Mouse (Mus musculus) midbrain, embryonic 12.5 days (tissue): ENCODE measurements at regions not wholly inside any gene's neighbourhood (a gene's known extent, or its start where the extent isn't known, plus 50 kb on each side); places are given as distances from the start of the nearest gene placed in this dataset.

Experiments
- ATAC-seq: fragments of 200-750 bp; cut with Nextera tagmentation; 2 replicates; pipeline ENCODE4 v1.8.0; 2017; ENCODE audit warnings: low read depth, moderate TSS enrichment, moderate library complexity; ENCODE audit not compliant: low FRiP score
- H3K27ac ChIP-seq: fragments of 300-500 bp; sonication (generic); replicated peaks from 2 replicates; pipeline ENCODE4 v1.5.1; 2016; ENCODE audit warnings: mild to moderate bottlenecking
- H3K27me3 ChIP-seq: fragments of 300-500 bp; sonication (generic); 2 replicates; pipeline ENCODE4 v1.6.1; 2016; ENCODE audit warnings: mild to moderate bottlenecking
- H3K36me3 ChIP-seq: fragments of 300-500 bp; sonication (generic); 2 replicates; pipeline ENCODE4 v1.6.1; 2016
- H3K4me1 ChIP-seq: fragments of 300-500 bp; sonication (generic); 2 replicates; pipeline ENCODE4 v1.6.1; 2016
- H3K4me2 ChIP-seq: fragments of 300-500 bp; sonication (generic); replicated peaks from 2 replicates; pipeline ENCODE4 v1.6.1; 2016; ENCODE audit warnings: mild to moderate bottlenecking, moderate library complexity
- H3K4me3 ChIP-seq: fragments of 300-500 bp; sonication (generic); 2 replicates; pipeline ENCODE4 v1.5.1; 2016; ENCODE audit warnings: mild to moderate bottlenecking
- H3K9ac ChIP-seq: fragments of 300-500 bp; sonication (generic); replicated peaks from 2 replicates; pipeline ENCODE4 v1.6.1; 2016; ENCODE audit warnings: mild to moderate bottlenecking, moderate library complexity
- H3K9me3 ChIP-seq: fragments of 300-500 bp; sonication (generic); 2 replicates; pipeline ENCODE4 v1.6.1; 2016; ENCODE audit warnings: mild to moderate bottlenecking
- WGBS: fragments of 180-500 bp; shearing (Covaris S2); methylation state at CpG from one replicate; pipeline ENCODE4 v1.1.7; 2016; 5-methylcytosine and 5-hydroxymethylcytosine counted together

GRCm38 (mm10) chr12:95937705-95938104 is 245.7 kb downstream of the Flrt2 start:
- H3K9ac ChIP-seq, result no peak overlapping the region
- no peaks in the 10 kb centered on the region for H3K36me3 ChIP-seq
- H3K9me3 ChIP-seq, result no peaks in the 10 kb centered on the region
- H3K27ac ChIP-seq, result no peak overlapping the region
- ATAC-seq, result no peak
- 83% methylated on average over 4 of the region's 4 CpGs for WGBS
- H3K27me3 ChIP-seq, result no peaks in the 10 kb centered on the region
- no peak overlapping the region for H3K4me3 ChIP-seq
- no peak overlapping the region for H3K4me2 ChIP-seq
- H3K4me1 ChIP-seq, result no peaks in the 10 kb centered on the region

- Histone ChIP-seq H3K4me2 (no peak overlapping the region), H3K27me3 (no peaks in the 10 kb centered on the region), H3K9ac (no peak overlapping the region), H3K27ac (no peak overlapping the region), H3K4me3 (no peak overlapping the region), H3K9me3 (no peaks in the 10 kb centered on the region), H3K36me3 (no peaks in the 10 kb centered on the region), H3K4me1 (no peaks in the 10 kb centered on the region)
- 83% methylated on average over 1 of the region's 1 CpGs for WGBS
- no peak for ATAC-seq
Measured at GRCm38 (mm10) chr12:95940465-95941012, 248.5 kb downstream of the Flrt2 start.

GRCm38 (mm10) chr12:95959786-95960504 is 267.9 kb downstream of the Flrt2 start:
- Histone ChIP-seq H3K4me1 (no peaks in the 10 kb centered on the region), H3K27ac (no peak overlapping the region), H3K9me3 (no peaks in the 10 kb centered on the region), H3K36me3 (no peaks in the 10 kb centered on the region), H3K9ac (no peak overlapping the region), H3K27me3 (no peaks in the 10 kb centered on the region), H3K4me3 (no peak overlapping the region), H3K4me2 (no peak overlapping the region)
- ATAC-seq, result no peak
- WGBS, result 54% methylated on average over 6 of the region's 6 CpGs

- no peaks in the 10 kb centered on the region for H3K27me3 ChIP-seq
- no peaks in the 10 kb centered on the region for H3K36me3 ChIP-seq
- H3K9me3 ChIP-seq, result no peaks in the 10 kb centered on the region
- 14% methylated on average over 3 of the region's 3 CpGs for WGBS
- no peak overlapping the region for H3K4me3 ChIP-seq
- no peak overlapping the region for H3K9ac ChIP-seq
- H3K4me2 ChIP-seq, result no peak overlapping the region
- H3K4me1 ChIP-seq, result no peaks in the 10 kb centered on the region
- 0 out of 2 replicates have a peak, but pooled peaks have one; percentile 47 for ATAC-seq
- no peak overlapping the region for H3K27ac ChIP-seq
Measured at GRCm38 (mm10) chr12:95960505-95960871, 268.5 kb downstream of the Flrt2 start.

GRCm38 (mm10) chr12:95962817-95963216 is 270.8 kb downstream of the Flrt2 start:
- Histone ChIP-seq H3K4me3 (no peak overlapping the region), H3K36me3 (no peaks in the 10 kb centered on the region), H3K27me3 (no peaks in the 10 kb centered on the region), H3K9me3 (no peaks in the 10 kb centered on the region), H3K9ac (no peak overlapping the region), H3K4me1 (no peaks in the 10 kb centered on the region), H3K27ac (no peak overlapping the region), H3K4me2 (no peak overlapping the region)
- no peak for ATAC-seq
- WGBS, result 61% methylated on average over 4 of the region's 4 CpGs

- H3K27ac ChIP-seq, result no peak overlapping the region
- H3K27me3 ChIP-seq, result no peaks in the 10 kb centered on the region
- no peak for ATAC-seq
- H3K9me3 ChIP-seq, result no peaks in the 10 kb centered on the region
- H3K4me1 ChIP-seq, result no peaks in the 10 kb centered on the region
- H3K36me3 ChIP-seq, result no peaks in the 10 kb centered on the region
- no peak overlapping the region for H3K9ac ChIP-seq
- WGBS, result 79% methylated on average over 5 of the region's 5 CpGs
- H3K4me2 ChIP-seq, result no peak overlapping the region
- H3K4me3 ChIP-seq, result no peak overlapping the region
Measured at GRCm38 (mm10) chr12:95988669-95989288, 296.8 kb downstream of the Flrt2 start.

GRCm38 (mm10) chr12:95994963-95995362 is 302.9 kb downstream of the Flrt2 start:
- ATAC-seq, result no peak
- no peaks in the 10 kb centered on the region for H3K36me3 ChIP-seq
- H3K27ac ChIP-seq, result no peak overlapping the region
- H3K9me3 ChIP-seq, result no peaks in the 10 kb centered on the region
- no peak overlapping the region for H3K4me3 ChIP-seq
- H3K9ac ChIP-seq, result no peak overlapping the region
- 78% methylated on average over 2 of the region's 2 CpGs for WGBS
- H3K4me1 ChIP-seq, result no peaks in the 10 kb centered on the region
- H3K27me3 ChIP-seq, result no peaks in the 10 kb centered on the region
- no peak overlapping the region for H3K4me2 ChIP-seq

GRCm38 (mm10) chr12:96030180-96030579 is 338.2 kb downstream of the Flrt2 start:
- H3K4me1 ChIP-seq, result no peaks in the 10 kb centered on the region
- no peak overlapping the region for H3K9ac ChIP-seq
- H3K9me3 ChIP-seq, result no peaks in the 10 kb centered on the region
- H3K27me3 ChIP-seq, result no peaks in the 10 kb centered on the region
- no peak overlapping the region for H3K27ac ChIP-seq
- no peak for ATAC-seq
- no peaks in the 10 kb centered on the region for H3K36me3 ChIP-seq
- no peak overlapping the region for H3K4me2 ChIP-seq
- H3K4me3 ChIP-seq, result no peak overlapping the region
- WGBS, result 40% methylated on average over 1 of the region's 1 CpGs

- ATAC-seq, result no peak
- no peak overlapping the region for H3K4me3 ChIP-seq
- H3K4me2 ChIP-seq, result no peak overlapping the region
- 81% methylated on average over 4 of the region's 4 CpGs for WGBS
- H3K4me1 ChIP-seq, result no peaks in the 10 kb centered on the region
- H3K36me3 ChIP-seq, result no peaks in the 10 kb centered on the region
- H3K9me3 ChIP-seq, result no peaks in the 10 kb centered on the region
- no peak overlapping the region for H3K9ac ChIP-seq
- no peaks in the 10 kb centered on the region for H3K27me3 ChIP-seq
- no peak overlapping the region for H3K27ac ChIP-seq
Measured at GRCm38 (mm10) chr12:96075365-96075764, 383.3 kb downstream of the Flrt2 start.

- H3K27ac ChIP-seq, result no peak overlapping the region
- no peaks in the 10 kb centered on the region for H3K9me3 ChIP-seq
- H3K4me2 ChIP-seq, result no peak overlapping the region
- WGBS, result 95% methylated on average over 2 of the region's 2 CpGs
- no peaks in the 10 kb centered on the region for H3K27me3 ChIP-seq
- no peak overlapping the region for H3K9ac ChIP-seq
- ATAC-seq, result no peak
- H3K4me3 ChIP-seq, result no peak overlapping the region
- no peaks in the 10 kb centered on the region for H3K4me1 ChIP-seq
- no peaks in the 10 kb centered on the region for H3K36me3 ChIP-seq
Measured at GRCm38 (mm10) chr12:96090995-96091394, 399.0 kb downstream of the Flrt2 start.

GRCm38 (mm10) chr12:96106254-96106653 is 414.2 kb downstream of the Flrt2 start:
- no peaks in the 10 kb centered on the region for H3K27me3 ChIP-seq
- no peaks in the 10 kb centered on the region for H3K9me3 ChIP-seq
- no peak for ATAC-seq
- no peaks in the 10 kb centered on the region for H3K4me1 ChIP-seq
- no peaks in the 10 kb centered on the region for H3K36me3 ChIP-seq
- H3K9ac ChIP-seq, result no peak overlapping the region
- no peak overlapping the region for H3K4me2 ChIP-seq
- no peak overlapping the region for H3K4me3 ChIP-seq
- no peak overlapping the region for H3K27ac ChIP-seq
- WGBS, result 94% methylated on average over 1 of the region's 1 CpGs

- no peaks in the 10 kb centered on the region for H3K27me3 ChIP-seq
- H3K4me1 ChIP-seq, result no peaks in the 10 kb centered on the region
- no peak overlapping the region for H3K4me3 ChIP-seq
- no peak overlapping the region for H3K27ac ChIP-seq
- H3K36me3 ChIP-seq, result no peaks in the 10 kb centered on the region
- 34% methylated on average over 3 of the region's 3 CpGs for WGBS
- H3K9ac ChIP-seq, result no peak overlapping the region
- peak; percentile 72; the same call in 1 of the 2 replicates for ATAC-seq
- H3K4me2 ChIP-seq, result no peak overlapping the region
- no peaks in the 10 kb centered on the region for H3K9me3 ChIP-seq
Measured at GRCm38 (mm10) chr12:96114727-96115379, 422.8 kb downstream of the Flrt2 start.
